Mouse (Mus musculus) urinary bladder, postnatal 10 days (tissue): ENCODE data around the gene Olfr859.
"Not testable (repeated sequence)": the region's sequence is repeated elsewhere in the genome, so short reads cannot be mapped to it uniquely, and the experiment has no call there.

Source experiments
- DNase-seq: peaks from one replicate; pipeline ENCODE4 v3.0.0; 2022; ENCODE audit warnings: low spot score

The Olfr859 gene

DNA sequence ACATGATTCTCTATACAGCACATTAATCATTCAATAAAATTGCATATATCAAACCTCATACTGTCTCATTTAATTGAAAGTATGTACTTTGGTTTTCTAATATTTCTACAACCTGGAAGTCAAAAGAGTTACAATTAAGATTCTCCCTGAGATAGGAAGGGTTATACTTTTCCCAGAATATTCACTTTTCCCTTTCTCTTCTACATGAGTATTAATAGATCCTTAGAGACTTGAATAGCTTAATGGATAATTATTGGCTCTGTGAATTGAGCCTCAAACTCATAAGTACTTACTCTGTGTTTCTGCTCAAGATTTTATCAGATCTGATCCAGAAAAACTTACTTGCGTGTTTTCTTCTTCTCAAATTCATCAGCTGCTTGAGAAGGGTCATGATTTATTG lies at the start of gene Olfr859:
TSS of gene Olfr859 (plus strand) at position 301 of the 400 bp plus-strand sequence.
- DNase-seq, result not testable (repeated sequence)

DNA sequence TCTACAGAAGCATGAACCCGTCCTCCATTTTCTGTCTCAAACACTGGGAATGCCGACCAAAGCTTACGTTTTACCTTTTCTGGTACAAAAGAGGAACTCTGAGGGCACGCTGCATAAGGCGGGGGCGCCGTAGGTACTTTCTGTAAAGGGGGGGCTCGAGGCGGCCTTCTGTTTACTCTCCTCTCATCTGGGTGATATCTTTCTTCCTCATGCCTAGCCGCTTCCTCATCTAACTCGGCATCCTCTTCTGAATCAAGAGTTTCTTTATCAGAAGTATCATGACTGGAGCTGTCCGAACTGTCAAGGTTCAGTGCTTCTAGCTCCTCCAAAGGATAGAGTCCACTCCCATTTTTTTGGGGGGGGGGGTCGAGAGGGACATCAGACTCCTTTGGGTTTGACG lies 35.6 kb upstream of the Olfr859 start:
- no peak for DNase-seq

DNA sequence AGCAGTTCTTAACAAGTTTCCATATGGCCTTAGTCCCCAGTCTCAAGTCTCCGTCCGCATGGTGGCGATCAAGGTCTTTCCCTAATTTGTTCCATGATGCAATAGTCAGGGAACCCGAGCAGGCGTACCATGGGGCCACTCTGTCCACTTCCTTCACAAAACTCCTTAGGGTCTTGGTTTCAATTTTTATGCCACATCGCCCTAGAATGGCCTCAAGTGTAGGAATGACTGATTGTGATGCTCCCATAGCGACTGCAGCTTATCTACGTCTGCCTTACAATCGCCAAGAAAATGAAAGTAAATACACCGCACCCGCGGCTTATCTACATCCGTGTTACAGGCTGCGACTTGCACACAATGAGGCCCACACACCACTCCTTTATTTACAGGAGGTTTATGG lies 35.0 kb upstream of the Olfr859 start:
- DNase-seq, result no peak

DNA sequence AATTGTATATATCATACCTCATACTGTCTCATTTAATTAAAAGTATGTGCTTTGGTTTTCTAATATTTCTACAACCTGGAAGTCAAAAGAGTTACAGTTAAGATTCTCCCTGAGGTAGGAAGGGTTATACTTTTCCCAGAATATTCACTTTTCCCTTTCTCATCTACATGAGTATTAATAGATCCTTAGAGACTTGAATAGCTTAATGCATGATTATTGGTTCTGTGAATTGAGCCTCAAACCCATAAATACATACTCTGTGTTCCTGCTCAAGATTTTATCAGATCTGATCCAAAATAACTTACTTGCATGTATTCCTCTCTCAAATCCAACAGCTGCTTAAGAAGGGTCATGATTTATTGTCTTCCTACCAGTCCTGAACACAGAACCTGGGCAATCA lies 24.7 kb upstream of the Olfr859 start, which contains the start of gene Olfr58:
TSS of gene Olfr58 (plus strand) at position 301 of the 400 bp plus-strand sequence.
- DNase-seq, result no peak

DNA sequence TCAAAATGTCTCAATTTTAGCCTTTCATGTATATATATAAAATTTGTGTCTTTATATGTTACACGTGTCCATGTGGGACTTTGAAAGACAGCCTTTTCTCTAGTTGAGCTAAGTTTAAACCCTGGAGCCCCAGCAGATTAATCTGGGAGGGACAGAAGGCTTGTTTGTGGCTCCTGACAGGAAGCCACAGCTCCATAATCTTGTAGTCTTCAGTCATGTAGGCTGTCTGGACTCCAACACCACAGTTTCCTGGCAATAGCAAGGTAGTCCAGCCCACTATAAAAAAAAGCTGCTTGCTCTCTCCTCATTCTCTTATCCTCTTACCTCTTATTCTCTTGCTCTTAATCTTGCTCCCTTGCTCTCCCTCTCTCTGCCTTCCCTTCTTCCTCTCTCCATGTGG lies 1.7 kb upstream of the Olfr859 start:
- no peak for DNase-seq

DNA sequence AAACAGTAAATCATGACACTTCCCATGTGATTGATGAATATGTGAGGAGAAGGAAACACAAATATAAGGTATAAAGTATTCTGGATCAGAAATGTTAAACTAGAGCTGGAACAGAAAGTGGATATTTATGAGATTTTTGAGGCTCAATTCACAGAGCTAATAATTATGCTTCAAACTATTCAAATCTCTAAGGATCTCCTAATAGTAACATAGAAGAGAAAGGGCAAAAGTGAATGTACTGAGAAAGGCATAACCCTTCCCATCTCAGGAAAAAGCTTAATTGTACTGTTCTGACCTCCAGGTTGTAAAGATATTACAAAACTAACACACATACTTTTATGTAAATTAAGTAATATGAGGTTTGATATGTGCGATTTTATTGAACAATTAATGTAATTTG lies 44.9 kb downstream of the Olfr859 start, which contains the start of gene Olfr860:
TSS of gene Olfr860 (minus strand) at position 101 of the 400 bp plus-strand sequence.
- no peak for DNase-seq
